Mouse (Mus musculus): ENCODE data around the gene Rad23b.
"Not testable (repeated sequence)": the region's sequence is repeated elsewhere in the genome, so short reads cannot be mapped to it uniquely, and the experiment has no call there.

GRCm38 (mm10) chr4:55409578-55410224 lies 59.9 kb downstream of the Rad23b start:
- not testable (repeated sequence) for TF ChIP-seq CTCF, EP300 (IDR thresholded peaks at IDR 0.05; ENCODE audit: low read depth)

Data from liver, postnatal 0 days (tissue).